In genomic region chr1:74091138-74091537, GRCm38 (mm10) we compare ENCODE assay signal across 11 mouse cellular contexts. TPM values are rescaled to one million over a fixed set of nuclear protein-coding genes. Genes with fewer than 3 reads are reported as not detected.
DNase-seq lines count a peak whose midpoint lies in the region; ATAC-seq and TF ChIP-seq lines count a peak whose summit lies in the region.
"Had no signal": no experiment of that assay in that cellular context is flagged by ENCODE, and none has a peak within 500 bp of the region (broad histone marks: within the 10 kb centered on the region; RNA-seq: fewer than 3 reads in every experiment).

No protein-coding gene starts in this region.

- H3K27ac ChIP-seq in heart, adult 2 months: no peak overlapping the region; the same call in 1 of the 2 replicates
- H3K27ac ChIP-seq in ES-Bruce4 (ENCODE audit: insufficient read depth, low read length): peak overlapping the region; percentile 51; the same call in 1 of the 2 replicates
- H3K27ac ChIP-seq in heart, embryonic 14.5 days (replicated peaks in 1 of 2; ENCODE audit: control insufficient read depth in 1 of 2, insufficient read depth in 1 of 2, low read depth in 2 of 2, low read length in 2 of 2): peak overlapping the region; percentile 73 to 83
- peak overlapping the region; percentile 99 for H3K27ac ChIP-seq in limb, embryonic 13.5 days

- TF ChIP-seq EP300 in heart, adult 2 months (IDR thresholded peaks at IDR 0.05; ENCODE audit: insufficient read depth, low read depth, low read length): no peak
- TF ChIP-seq EP300 in ES-Bruce4 (IDR thresholded peaks at IDR 0.05; ENCODE audit: insufficient read depth, low read depth, low read length): no peak

- TF ChIP-seq CTCF in heart, adult 2 months (IDR thresholded peaks at IDR 0.05): no peak
- no peak for TF ChIP-seq CTCF in ES-Bruce4 (IDR thresholded peaks at IDR 0.05; ENCODE audit: low read depth, low read length)

- DNase-seq in heart, adult 2 months: no peak
- no peak for DNase-seq in heart, postnatal 36 days
- DNase-seq in urinary bladder, adult 18-20 months (ENCODE audit: low spot score in 2 of 2): no peak
- DNase-seq in cerebellum, postnatal 4 days (ENCODE audit: low spot score in 2 of 2): no peak
- DNase-seq: cerebellum, adult 18-20 months had no signal

- 48% methylated on average over 7 of the region's 7 CpGs for WGBS in heart, adult 2 months
- WGBS in heart, embryonic 14.5 days: 23% methylated on average over 6 of the region's 7 CpGs
- under 1% methylated on average over 7 of the region's 7 CpGs for WGBS in limb, embryonic 13.5 days

- ATAC-seq in heart, embryonic 14.5 days (ENCODE audit: insufficient number of reproducible peaks, insufficient read depth, low FRiP score, low read depth): no peak
- ATAC-seq in limb, embryonic 13.5 days (ENCODE audit: low FRiP score, low read depth): peak; percentile 55
- ATAC-seq in erythroid progenitor cell, adult 5-6 weeks (replicated peaks; ENCODE audit: low FRiP score, poor library complexity, severe bottlenecking): no peak

- H3K9me3 ChIP-seq in ES-Bruce4 (replicated peaks; ENCODE audit: control insufficient read depth, insufficient read depth, low read length, poor library complexity, severe bottlenecking): no peaks in the 10 kb centered on the region
- no peaks in the 10 kb centered on the region for H3K9me3 ChIP-seq in heart, embryonic 14.5 days (ENCODE audit: control insufficient read depth, low read length)
- H3K9me3 ChIP-seq in limb, embryonic 13.5 days: no peaks in the 10 kb centered on the region
- H3K9me3 ChIP-seq: G1E had no signal

- H3K4me2 ChIP-seq in heart, embryonic 14.5 days (ENCODE audit: low read length): peak overlapping the region; percentile 49
- peak overlapping the region; percentile 85 for H3K4me2 ChIP-seq in limb, embryonic 13.5 days (replicated peaks)

- H3K4me3 ChIP-seq in heart, adult 2 months: peak overlapping the region; percentile 12; the same call in 1 of the 2 replicates
- no peak overlapping the region for H3K4me3 ChIP-seq in ES-Bruce4 (ENCODE audit: low read depth, low read length)
- H3K4me3 ChIP-seq in heart, embryonic 14.5 days (ENCODE audit: control insufficient read depth in 1 of 2, insufficient read depth in 1 of 2, low read depth in 1 of 2, low read length in 2 of 2): peak overlapping the region; percentile 16 to 25
- H3K4me3 ChIP-seq in limb, embryonic 13.5 days: peak overlapping the region; percentile 54

- TF ChIP-seq POLR2A in heart, adult 2 months (IDR thresholded peaks at IDR 0.05; ENCODE audit: insufficient read depth, low read depth, low read length): peak; percentile 38; the same call in 1 of the 2 replicates
- TF ChIP-seq POLR2A in ES-Bruce4 (IDR thresholded peaks at IDR 0.05; ENCODE audit: insufficient read depth, low read length): no peak

- no peaks in the 10 kb centered on the region for H3K79me2 ChIP-seq in heart, adult 2 months (replicated peaks; ENCODE audit: control insufficient read depth, insufficient read depth, low read length)

- H3K27me3 ChIP-seq in heart, adult 2 months (ENCODE audit: control insufficient read depth, insufficient read depth, low read length): no peaks in the 10 kb centered on the region
- no peaks in the 10 kb centered on the region for H3K27me3 ChIP-seq in ES-Bruce4 (ENCODE audit: control insufficient read depth, insufficient read depth, low read length, poor library complexity, severe bottlenecking)
- H3K27me3 ChIP-seq in heart, embryonic 14.5 days (ENCODE audit: control insufficient read depth, insufficient read depth, low read length): no peaks in the 10 kb centered on the region
- no peaks in the 10 kb centered on the region for H3K27me3 ChIP-seq in limb, embryonic 13.5 days

- intact Hi-C loops in heart, adult 2 months (cut with DNase I): no loop called here
- intact Hi-C loops in heart, postnatal 36 days (cut with DNase I): no loop called here

- H3K36me3 ChIP-seq in heart, adult 2 months (ENCODE audit: control insufficient read depth, insufficient read depth, low read length): no peaks in the 10 kb centered on the region
- H3K36me3 ChIP-seq in ES-Bruce4 (ENCODE audit: control insufficient read depth, insufficient read depth, low read length, poor library complexity, severe bottlenecking): no peaks in the 10 kb centered on the region
- no peaks in the 10 kb centered on the region for H3K36me3 ChIP-seq in heart, embryonic 14.5 days (ENCODE audit: control insufficient read depth, insufficient read depth, low read length)
- H3K36me3 ChIP-seq in limb, embryonic 13.5 days: no peaks in the 10 kb centered on the region
- H3K36me3 ChIP-seq: G1E had no signal

- H3K9ac ChIP-seq in heart, adult 2 months (ENCODE audit: low read depth, low read length): no peak overlapping the region
- no peak overlapping the region for H3K9ac ChIP-seq in ES-Bruce4 (ENCODE audit: low read depth, poor library complexity, severe bottlenecking)
- peak overlapping the region; percentile 56 for H3K9ac ChIP-seq in heart, embryonic 14.5 days (ENCODE audit: low read length)
- peak overlapping the region; percentile 73 for H3K9ac ChIP-seq in limb, embryonic 13.5 days

- H3K4me1 ChIP-seq in heart, adult 2 months (ENCODE audit: control insufficient read depth, insufficient read depth, low read length): peaks cover 10% of the 10 kb centered on the region
- peaks cover 19% of the 10 kb centered on the region for H3K4me1 ChIP-seq in ES-Bruce4 (ENCODE audit: control insufficient read depth, insufficient read depth, low read length)
- H3K4me1 ChIP-seq in heart, embryonic 14.5 days (ENCODE audit: control insufficient read depth in 2 of 2, insufficient read depth in 2 of 2, low read length in 2 of 2): peaks cover 33 to 36% of the 10 kb centered on the region in 2 experiments
- H3K4me1 ChIP-seq in limb, embryonic 13.5 days: peaks cover 79% of the 10 kb centered on the region

RNA-seq across cellular contexts. Expression of gene Tns1, which starts 33.1 kb away (rescaled TPM):
- 100 to 1,000 TPM; 629 to 748 TPM for total RNA-seq in heart, adult 2 months (2021)
- 329 and 365 TPM in 2 replicates for polyA plus RNA-seq in heart, adult 2 months (2012; rRNA removed)
- 100 to 1,000 TPM; 672 to 786 TPM for total RNA-seq in heart, postnatal 36 days (2021)
- polyA plus RNA-seq in ES-Bruce4 (2011; ENCODE audit: insufficient read depth, insufficient read length, low read depth, missing spikeins): 6.5 and 9.0 TPM in 2 replicates
- 125 and 142 TPM in 2 replicates for polyA plus RNA-seq in heart, embryonic 14.5 days (2014; fragmentation: Nextera tagmentation; extraction: Ambion mirVana)
- 44.4 and 45.1 TPM in 2 replicates for polyA plus RNA-seq in limb, embryonic 13.5 days (2015; fragmentation: Nextera tagmentation; extraction: Ambion mirVana)
- total RNA-seq in erythroid progenitor cell, adult 5-6 weeks (2015; ENCODE audit: low replicate concordance): 20.5 and 21.6 TPM in 2 replicates
- 20.0 and 49.5 TPM in 2 replicates for total RNA-seq in erythroid progenitor cell, adult 5-6 weeks (2017; ENCODE audit: low replicate concordance)

RNA-seq across cellular contexts. Expression of gene Rufy4, which starts 34.2 kb away (rescaled TPM):
- 1 to 10 TPM; 1.1 to 1.2 TPM for total RNA-seq in heart, adult 2 months (2021)
- polyA plus RNA-seq in heart, adult 2 months (2012; rRNA removed): 0.59 and 1.0 TPM in 2 replicates
- total RNA-seq in heart, postnatal 36 days (2021): 1 to 10 TPM in 1 of 2 experiments, under 1 TPM in 1; 0.69 to 1.2 TPM
- polyA plus RNA-seq in ES-Bruce4 (2011; ENCODE audit: insufficient read depth, insufficient read length, low read depth, missing spikeins): not detected in 2 replicates
- 0.22 and 0.39 TPM in 2 replicates for polyA plus RNA-seq in heart, embryonic 14.5 days (2014; fragmentation: Nextera tagmentation; extraction: Ambion mirVana)
- polyA plus RNA-seq in limb, embryonic 13.5 days (2015; fragmentation: Nextera tagmentation; extraction: Ambion mirVana): 0.15 and 0.33 TPM in 2 replicates
- total RNA-seq in erythroid progenitor cell, adult 5-6 weeks (2015; ENCODE audit: low replicate concordance): not detected in 2 replicates
- 0.13 TPM in 1 of 2 replicates, not detected in the other for total RNA-seq in erythroid progenitor cell, adult 5-6 weeks (2017; ENCODE audit: low replicate concordance)
- total RNA-seq: layer of hippocampus, postnatal 25 days had no signal
- polyA plus RNA-seq: G1E had no signal

Comparison
In these comparisons a context has a peak if more than half of its experiments do, and no peak if none do; other contexts are left out.
1. H3K9ac ChIP-seq: peak in heart, embryonic 14.5 days (single experiment) and limb, embryonic 13.5 days (single experiment); none in heart, adult 2 months (single experiment) and ES-Bruce4 (single experiment).